Mouse (Mus musculus) heart, postnatal 4 days (tissue): ENCODE results near the gene Pdp2. TPM values are rescaled to one million over a fixed set of nuclear protein-coding genes. Genes with fewer than 3 reads are reported as not detected.
"Not testable (repeated sequence)": the region's sequence is repeated elsewhere in the genome, so short reads cannot be mapped to it uniquely, and the experiment has no call there.

Experiments
- DNase-seq: peaks from one replicate; pipeline ENCODE4 v3.0.0; 2021
- total RNA-seq, 2 experiments: library from RNA; stranded (reverse); gene quantifications; 2 replicates each; pipeline ENCODE4 v1.2.3; 2021

Pdp2 gene
- total RNA-seq, 2 experiments from 2014 or later: 5.0 to 5.4 TPM

- DNase-seq: peak; percentile 54
Measured at GRCm38 (mm10) chr8:104633156-104633744, 42.0 kb downstream of the Pdp2 start.

DNA sequence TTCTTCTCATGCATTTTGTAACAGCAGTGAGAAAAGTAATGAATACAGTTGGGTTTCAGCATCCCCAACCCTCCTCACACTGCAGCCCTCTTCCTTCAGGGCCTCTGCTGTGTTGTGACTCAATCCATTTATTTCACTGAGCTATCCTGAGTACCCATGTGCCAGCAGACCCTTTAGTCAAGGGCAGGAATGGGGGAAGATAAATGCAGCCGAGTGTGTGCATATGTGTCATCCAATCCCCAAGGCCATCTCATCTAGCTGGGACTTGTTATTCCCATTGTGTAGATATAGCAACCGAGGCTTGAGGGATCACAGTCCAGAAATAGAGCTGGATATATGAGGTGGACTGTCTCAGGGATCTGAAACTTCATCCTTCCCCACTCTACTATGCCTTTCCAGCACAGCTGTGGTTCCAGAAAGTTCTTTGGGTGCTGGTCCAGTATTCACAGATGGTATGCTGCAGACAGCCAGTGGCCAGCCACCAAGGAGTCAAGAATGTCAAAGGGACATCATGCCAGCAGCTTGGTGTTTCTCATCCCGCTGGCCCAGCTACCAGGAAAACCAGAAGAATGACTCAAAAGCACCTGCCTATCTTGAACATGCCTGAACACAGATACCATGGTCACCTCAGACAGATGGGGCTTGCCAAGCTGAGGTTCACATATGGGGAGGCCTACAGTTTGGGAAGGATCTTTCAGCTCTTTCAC lies 43.9 kb downstream of the Pdp2 start:
- no peak for DNase-seq

- no peak for DNase-seq
Measured at GRCm38 (mm10) chr8:104638010-104638409, 46.8 kb downstream of the Pdp2 start.

DNA sequence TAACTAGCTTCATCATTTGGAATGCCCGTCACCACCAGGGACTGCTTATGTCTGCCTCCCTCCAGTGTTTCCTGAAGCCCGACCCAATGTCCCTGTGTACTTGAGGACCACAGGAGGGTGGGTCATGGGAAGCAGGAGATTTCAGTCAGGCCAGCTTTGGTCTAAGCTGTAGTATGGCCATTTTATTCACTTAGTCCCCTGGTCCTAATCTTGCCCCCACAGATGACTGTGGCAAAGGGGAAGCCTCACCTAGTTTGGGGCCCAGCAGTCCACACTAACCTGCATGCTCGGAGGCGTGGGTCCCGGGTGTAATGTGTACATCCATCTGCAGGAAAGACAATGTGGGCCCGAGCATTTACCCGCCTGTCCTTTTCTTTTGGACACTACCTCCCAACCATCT lies 49.0 kb downstream of the Pdp2 start:
- no peak for DNase-seq

DNA sequence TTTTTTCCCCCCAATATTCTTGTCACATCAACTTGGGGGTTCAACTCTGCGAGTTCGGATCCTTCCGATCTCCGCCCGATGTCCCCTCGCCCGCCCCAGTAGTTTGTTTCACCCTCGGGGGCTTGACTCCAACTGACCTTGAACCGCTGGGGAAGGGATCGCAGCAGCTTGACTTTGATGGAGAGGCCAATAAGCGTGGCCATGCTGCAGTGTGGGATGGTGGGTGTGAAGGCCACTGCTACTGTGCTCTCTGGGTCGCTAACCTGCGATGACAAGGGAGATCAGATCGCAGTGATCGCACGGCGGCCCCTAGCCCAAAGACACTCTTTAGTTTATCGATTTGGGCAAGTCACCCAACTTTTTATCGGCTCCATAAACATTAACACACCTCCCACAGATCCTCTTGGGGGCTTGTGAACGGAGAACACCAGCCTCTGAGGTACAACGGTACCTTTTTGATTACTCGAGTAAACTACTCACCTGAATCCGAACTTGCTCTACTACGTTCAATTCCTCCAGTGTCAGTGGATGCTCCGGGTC lies 49.6 kb downstream of the Pdp2 start:
- DNase-seq: no peak

- DNase-seq: peak; percentile 89
Measured at GRCm38 (mm10) chr8:104641426-104642323, 50.4 kb downstream of the Pdp2 start, which contains the start of gene Ciao2b. Gene Ciao2b, minus strand, starts transcription at chr8:104641965.

GRCm38 (mm10) chr8:104642324-104642654 lies 51.0 kb downstream of the Pdp2 start:
- DNase-seq: no peak

- not testable (repeated sequence) for DNase-seq
Measured at GRCm38 (mm10) chr8:104644187-104644586, 52.9 kb downstream of the Pdp2 start.

Other genes starting within 250 kb of the Pdp2 start
- 10 to 100 TPM; 17.1 to 17.2 TPM for gene Cmtm4, start 195.6 kb upstream of the Pdp2 start, total RNA-seq
- 100 to 1,000 TPM in 1 of 2 experiments, 10 to 100 TPM in 1; 92.6 to 107 TPM for gene Dync1li2, start 148.4 kb upstream of the Pdp2 start, total RNA-seq
- gene Terb1, start 81.5 kb upstream of the Pdp2 start, total RNA-seq: not detected
- 10 to 100 TPM; 40.9 to 41.0 TPM for gene Nae1, start 56.8 kb upstream of the Pdp2 start, total RNA-seq
- gene Car7, start 56.8 kb upstream of the Pdp2 start, total RNA-seq: 1 to 10 TPM; 1.7 to 2.9 TPM
- gene Cdh16, start 32.9 kb downstream of the Pdp2 start, total RNA-seq: 1 to 10 TPM; 2.8 to 4.6 TPM
- gene Rrad, start 39.9 kb downstream of the Pdp2 start, total RNA-seq: 100 to 1,000 TPM; 193 to 274 TPM
- 10 to 100 TPM; 82.2 to 85.4 TPM for gene Ciao2b, start 50.5 kb downstream of the Pdp2 start, total RNA-seq
- gene Ces2a, start 142.6 kb downstream of the Pdp2 start, total RNA-seq: not detected
- gene Ces2b, start 240.1 kb downstream of the Pdp2 start, total RNA-seq: under 1 TPM; 0.14 TPM